Mouse (Mus musculus): ENCODE results near the gene Olfr13.
"Not testable (repeated sequence)": the region's sequence is repeated elsewhere in the genome, so short reads cannot be mapped to it uniquely, and the experiment has no call there.

The Olfr13 gene

DNA sequence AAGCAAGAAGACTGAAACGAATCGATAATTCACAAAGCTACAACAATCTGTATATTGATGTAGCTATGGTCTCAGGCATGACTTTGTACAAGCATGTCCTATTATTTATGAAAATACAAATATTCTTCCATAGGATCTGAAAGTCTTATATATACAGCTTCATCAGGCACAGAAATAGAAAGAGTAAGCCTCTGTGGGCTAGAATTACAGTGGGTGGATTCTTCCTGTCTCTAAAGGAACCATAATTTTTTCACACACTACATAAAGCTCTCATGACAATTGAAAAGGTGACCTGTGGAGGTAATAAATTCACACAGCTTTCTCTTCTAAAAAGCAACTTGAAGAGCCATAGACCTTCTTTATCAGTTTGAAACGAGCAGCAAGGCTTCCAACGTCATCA is at the start of gene Olfr13:
Gene Olfr13 (plus strand): TSS at position 301 of the 400 bp plus-strand sequence.
- no peak for DNase-seq (ENCODE audit: low spot score)

DNA sequence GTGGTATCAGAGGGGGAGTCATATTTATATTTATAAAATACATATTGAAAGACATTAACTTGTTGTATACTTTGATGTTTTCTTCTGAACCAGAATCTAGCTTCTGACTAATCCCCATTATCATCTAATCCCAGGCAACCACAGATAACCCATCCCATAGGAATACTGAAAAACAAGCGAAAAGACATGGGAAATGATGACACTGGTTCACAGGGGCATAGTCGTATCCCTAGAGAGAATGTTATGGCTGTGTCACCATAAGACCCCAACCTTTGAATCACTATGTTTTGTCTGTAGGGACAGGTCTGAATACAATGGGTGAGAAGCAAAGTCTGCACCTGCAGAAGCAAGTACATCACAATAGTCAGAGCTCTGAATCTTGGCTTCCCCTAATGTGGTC is 25.7 kb upstream of the Olfr13 start, which contains the start of gene Olfr237-ps1:
Gene Olfr237-ps1 (plus strand): TSS at position 301 of the 400 bp plus-strand sequence.
- DNase-seq (ENCODE audit: low spot score), result not testable (repeated sequence)

DNA sequence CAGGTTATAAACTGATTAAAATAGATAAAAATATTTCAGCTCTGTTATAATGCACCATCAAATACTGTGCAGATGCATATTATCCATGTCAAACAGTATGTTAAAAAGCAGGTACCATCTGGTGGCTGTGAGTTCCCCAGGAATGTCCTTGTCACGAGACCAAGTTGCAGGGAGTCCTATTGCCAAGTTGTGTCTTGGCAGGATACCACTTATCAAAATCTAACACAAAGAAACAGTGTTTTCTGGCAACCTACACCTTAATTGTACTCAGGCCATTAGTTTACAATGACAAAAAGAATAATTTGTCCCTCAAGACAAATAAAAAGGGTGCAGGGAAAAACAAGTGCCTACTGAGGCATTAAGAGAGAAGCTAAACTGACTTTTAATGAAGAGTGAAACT is 12.4 kb upstream of the Olfr13 start:
- DNase-seq (ENCODE audit: low spot score), result no peak

DNA sequence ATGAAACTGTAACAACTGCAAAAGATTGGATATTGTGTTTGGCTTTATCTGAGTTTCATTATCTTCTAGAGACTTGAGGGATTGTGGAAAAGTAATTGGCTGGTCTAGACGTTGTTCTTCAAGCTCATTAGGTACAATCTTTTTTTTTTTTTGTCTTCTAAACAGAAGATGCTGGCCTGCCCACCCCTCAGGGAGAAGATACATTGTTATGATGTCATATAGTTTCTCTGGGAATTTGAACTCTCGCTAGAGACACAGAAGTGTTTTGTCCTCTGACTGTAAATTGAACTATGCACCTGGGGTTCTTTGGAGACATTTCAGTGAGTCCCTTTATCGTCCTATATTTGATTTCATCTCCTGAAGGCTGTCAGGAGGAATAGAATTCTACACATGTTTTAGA is 9.0 kb upstream of the Olfr13 start, which contains the start of gene Olfr437:
Gene Olfr437 (plus strand): TSS at position 301 of the 400 bp plus-strand sequence.
- DNase-seq (ENCODE audit: low spot score), result no peak

DNA sequence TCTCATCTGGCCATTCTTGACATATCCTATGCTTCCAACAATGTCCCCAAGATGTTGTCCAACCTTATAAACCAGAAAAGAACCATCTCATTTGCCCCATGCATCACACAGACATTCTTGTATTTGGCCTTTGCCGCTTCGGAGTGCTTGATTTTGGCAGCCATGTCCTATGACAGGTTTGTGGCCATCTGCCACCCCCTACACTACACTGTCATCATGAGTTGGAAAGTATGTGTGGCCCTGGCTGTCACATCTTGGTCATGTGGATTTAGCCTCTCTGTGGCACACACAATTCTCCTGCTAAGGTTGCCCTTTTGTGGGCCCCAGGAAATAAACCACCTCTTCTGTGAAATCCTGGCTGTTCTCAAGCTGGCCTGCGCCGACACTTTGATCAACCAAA is 4.7 kb upstream of the Olfr13 start:
- DNase-seq (ENCODE audit: low spot score), result no peak

DNA sequence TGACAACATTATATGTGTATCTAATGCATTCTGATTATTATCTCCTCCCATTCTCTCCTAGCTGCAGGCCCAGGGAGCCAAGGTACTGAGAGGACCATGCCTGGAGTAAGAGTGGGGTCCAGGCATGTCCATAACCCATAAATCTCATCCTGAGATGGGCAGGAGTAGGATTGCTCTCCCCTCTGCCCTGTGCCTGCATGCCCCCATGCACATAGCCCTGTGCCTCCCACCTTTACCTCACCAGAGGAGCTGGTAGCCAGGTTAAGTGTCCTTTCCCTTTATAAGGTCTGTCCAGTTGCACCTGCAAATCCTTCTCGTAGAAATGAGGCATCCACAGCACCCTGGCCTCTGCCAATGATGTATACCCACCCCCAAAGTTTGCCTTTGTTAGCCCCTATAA is 6.2 kb downstream of the Olfr13 start:
- no peak for DNase-seq (ENCODE audit: low spot score)

- DNase-seq (ENCODE audit: low spot score), result no peak
Measured at GRCm38 (mm10) chr6:43178584-43179501, 6.9 kb downstream of the Olfr13 start.

DNA sequence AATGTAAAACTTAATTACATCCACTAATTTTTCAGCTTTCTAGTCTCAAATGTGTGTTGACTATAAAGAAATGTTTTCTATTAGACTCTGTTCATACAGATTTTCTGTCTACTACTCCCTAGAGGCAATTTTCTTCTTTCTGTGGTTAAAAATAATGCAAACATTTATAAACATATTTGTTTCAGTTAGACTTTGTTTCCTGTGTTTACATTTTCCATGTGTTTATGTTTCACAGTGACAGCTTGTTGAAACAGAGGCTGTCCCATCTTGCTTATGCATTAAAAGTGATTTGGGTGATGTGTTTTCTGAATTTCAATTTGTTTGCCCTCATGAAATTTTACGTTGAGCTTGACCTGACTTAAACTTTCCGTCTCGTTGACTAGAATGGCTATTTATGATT is 19.0 kb downstream of the Olfr13 start:
- DNase-seq (ENCODE audit: low spot score), result no peak

GRCm38 (mm10) chr6:43196781-43197180 is 24.8 kb downstream of the Olfr13 start, which contains the start of gene Olfr435:
Olfr435 (plus strand) TSS chr6:43197146.
- no peak for DNase-seq (ENCODE audit: low spot score)

GRCm38 (mm10) chr6:43198094-43198493 is 26.2 kb downstream of the Olfr13 start:
- DNase-seq (ENCODE audit: low spot score), result no peak

DNA sequence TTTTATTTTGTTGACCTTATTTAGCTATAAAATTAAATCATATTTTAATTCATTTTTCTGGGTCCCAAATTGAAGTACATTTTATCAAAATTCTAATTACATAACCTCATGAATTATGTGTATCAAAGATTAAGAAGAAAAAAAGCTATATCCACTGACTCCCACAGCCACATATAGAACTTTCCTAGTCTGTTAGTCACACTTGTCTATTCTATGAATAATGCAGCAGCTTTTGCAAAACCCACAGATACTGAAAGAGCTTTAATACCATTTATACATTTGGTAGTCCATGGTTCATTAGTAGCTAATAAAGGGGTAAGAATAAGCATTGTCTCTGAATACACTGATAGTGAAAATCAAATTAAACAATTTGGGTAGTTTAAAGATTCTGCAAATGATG is 30.8 kb downstream of the Olfr13 start:
- no peak for DNase-seq (ENCODE audit: low spot score)

GRCm38 (mm10) chr6:43205355-43205754 is 33.4 kb downstream of the Olfr13 start:
- no peak for DNase-seq (ENCODE audit: low spot score)

DNA sequence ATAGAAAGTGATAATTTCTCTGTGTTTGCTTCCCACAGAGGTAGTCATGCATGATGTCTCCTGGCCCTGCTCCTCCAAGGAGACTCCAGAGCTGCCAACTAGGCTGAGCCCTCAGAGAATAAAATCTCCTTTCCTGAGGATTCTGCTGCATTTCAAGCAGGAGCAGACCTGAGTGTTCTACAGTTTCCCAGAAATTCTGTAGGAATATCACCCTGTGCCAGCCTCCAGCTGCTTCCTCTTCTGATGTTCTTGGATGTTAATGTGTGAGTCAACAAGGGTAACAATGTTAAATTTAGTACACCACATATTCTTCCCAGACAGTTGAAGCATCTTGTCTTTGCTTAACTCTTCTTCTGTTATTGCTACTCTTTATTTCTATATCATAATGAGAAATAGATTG is 40.9 kb downstream of the Olfr13 start, which contains the start of gene Olfr434:
Gene Olfr434 (plus strand): TSS at position 149 of the 400 bp plus-strand sequence.
- not testable (repeated sequence) for DNase-seq (ENCODE audit: low spot score)

Measured in c-Kit-positive CD71-positive TER-119-positive erythroid progenitor cells, embryonic 14.5 days (primary cell).